Mouse (Mus musculus): ENCODE measurements around the gene Lrrc4. TPM values are rescaled to one million over a fixed set of nuclear protein-coding genes. Genes with fewer than 3 reads are reported as not detected.

Lrrc4 gene
- polyA plus RNA-seq, 1 experiment, result 0.83 TPM

DNA sequence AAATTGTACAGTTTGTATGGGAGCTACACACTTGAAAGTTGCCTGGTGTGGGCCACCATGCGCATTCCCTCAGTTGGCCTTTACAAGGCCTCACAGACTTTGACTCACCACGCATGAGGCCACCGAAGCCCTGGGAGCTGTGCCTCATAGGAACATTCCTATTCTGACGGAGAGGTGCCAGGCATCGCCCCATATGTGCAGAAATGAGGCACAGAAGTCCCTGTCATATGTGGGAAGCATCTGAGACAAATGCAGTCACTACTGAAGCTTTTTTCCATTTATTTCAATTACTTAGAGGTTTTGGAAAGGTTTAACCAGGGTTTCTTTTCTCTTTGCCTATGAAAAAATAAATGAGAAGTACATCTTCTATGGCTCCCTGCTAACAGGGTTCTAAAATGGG, 78.3 kb downstream of the Lrrc4 start:
- H3K4me3 ChIP-seq (ENCODE audit: insufficient read depth, low read depth, low read length), result no peak overlapping the region
- H3K4me1 ChIP-seq (ENCODE audit: control insufficient read depth, insufficient read depth, insufficient read length, low read length), result no peaks in the 10 kb centered on the region
- no peak overlapping the region for H3K27ac ChIP-seq (replicated peaks; ENCODE audit: low read depth, low read length)

DNA sequence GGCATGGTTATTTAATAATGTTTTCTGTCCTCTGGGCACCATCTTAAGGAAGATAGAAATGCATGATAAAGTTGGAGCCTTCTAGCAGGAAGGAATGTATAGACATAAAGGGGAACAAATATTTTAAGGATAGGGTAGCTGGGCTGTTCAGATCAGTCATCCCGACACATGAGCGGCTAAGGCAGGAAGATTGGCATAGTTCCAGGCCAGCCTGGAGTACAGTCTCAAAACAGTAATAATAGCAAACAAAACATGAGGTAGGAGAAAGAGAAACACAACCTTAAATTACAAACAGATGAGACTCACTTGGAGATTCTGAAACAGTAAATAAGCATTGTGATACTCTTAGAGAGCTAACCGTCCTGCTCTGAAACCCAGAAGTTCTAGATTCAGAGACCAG, 80.4 kb downstream of the Lrrc4 start:
- Histone ChIP-seq H3K4me1 (ENCODE audit: control insufficient read depth, insufficient read depth, insufficient read length, low read length) (no peaks in the 10 kb centered on the region), H3K4me3 (ENCODE audit: insufficient read depth, low read depth, low read length) (no peak overlapping the region), H3K27ac (replicated peaks; ENCODE audit: low read depth, low read length) (no peak overlapping the region)

- Histone ChIP-seq H3K4me1 (ENCODE audit: control insufficient read depth, insufficient read depth, insufficient read length, low read length) (no peaks in the 10 kb centered on the region), H3K27ac (replicated peaks; ENCODE audit: low read depth, low read length) (no peak overlapping the region), H3K4me3 (ENCODE audit: insufficient read depth, low read depth, low read length) (no peak overlapping the region)
Observed at GRCm38 (mm10) chr6:28749224-28749623, 82.3 kb downstream of the Lrrc4 start.

GRCm38 (mm10) chr6:28747931-28748670, 83.4 kb downstream of the Lrrc4 start:
- H3K27ac ChIP-seq (replicated peaks; ENCODE audit: low read depth, low read length), result no peak overlapping the region
- no peak overlapping the region for H3K4me3 ChIP-seq (ENCODE audit: insufficient read depth, low read depth, low read length)
- no peaks in the 10 kb centered on the region for H3K4me1 ChIP-seq (ENCODE audit: control insufficient read depth, insufficient read depth, insufficient read length, low read length)

DNA sequence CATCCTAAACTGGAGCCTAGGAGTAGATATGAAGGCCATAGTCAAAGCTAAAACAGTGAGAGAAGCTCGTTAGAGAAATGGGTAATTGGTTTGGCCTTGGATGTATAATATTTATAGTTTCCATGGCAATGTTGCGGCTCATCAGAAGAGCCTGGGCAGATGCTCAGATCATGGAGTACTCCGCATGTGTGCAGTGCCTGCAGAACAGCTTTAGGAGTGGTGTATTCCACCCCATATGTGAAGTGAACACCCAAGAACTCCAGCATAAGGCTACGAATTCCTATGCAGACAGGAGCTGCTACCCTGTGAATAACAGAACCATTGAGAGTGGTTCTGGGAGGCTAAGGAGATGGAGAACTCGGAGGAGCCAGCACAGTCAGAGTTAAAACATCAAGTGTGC, 84.5 kb downstream of the Lrrc4 start:
- Histone ChIP-seq H3K4me3 (ENCODE audit: insufficient read depth, low read depth, low read length) (no peak overlapping the region), H3K4me1 (ENCODE audit: control insufficient read depth, insufficient read depth, insufficient read length, low read length) (no peaks in the 10 kb centered on the region), H3K27ac (replicated peaks; ENCODE audit: low read depth, low read length) (no peak overlapping the region)

DNA sequence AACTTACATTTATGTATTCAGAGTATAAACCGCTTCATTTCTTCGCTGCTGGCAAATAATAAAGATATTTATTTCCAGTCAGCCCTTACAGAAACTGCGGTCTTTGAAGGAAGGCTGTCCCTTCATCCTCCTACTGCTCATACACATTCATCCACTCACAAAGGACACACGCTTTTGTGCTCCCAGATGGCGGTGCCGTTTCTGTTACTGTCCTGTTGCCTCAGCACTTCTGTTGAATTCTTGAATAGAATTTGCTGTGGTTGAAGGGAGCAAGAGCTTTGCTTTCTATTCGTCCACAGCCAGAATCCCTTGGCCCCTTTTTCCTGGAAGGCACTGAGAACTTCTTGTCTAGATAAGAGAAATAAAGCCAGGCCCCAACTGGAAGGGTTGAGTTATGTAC, 85.7 kb downstream of the Lrrc4 start:
- no peak overlapping the region for H3K27ac ChIP-seq (replicated peaks; ENCODE audit: low read depth, low read length)
- no peaks in the 10 kb centered on the region for H3K4me1 ChIP-seq (ENCODE audit: control insufficient read depth, insufficient read depth, insufficient read length, low read length)
- no peak overlapping the region for H3K4me3 ChIP-seq (ENCODE audit: insufficient read depth, low read depth, low read length)

DNA sequence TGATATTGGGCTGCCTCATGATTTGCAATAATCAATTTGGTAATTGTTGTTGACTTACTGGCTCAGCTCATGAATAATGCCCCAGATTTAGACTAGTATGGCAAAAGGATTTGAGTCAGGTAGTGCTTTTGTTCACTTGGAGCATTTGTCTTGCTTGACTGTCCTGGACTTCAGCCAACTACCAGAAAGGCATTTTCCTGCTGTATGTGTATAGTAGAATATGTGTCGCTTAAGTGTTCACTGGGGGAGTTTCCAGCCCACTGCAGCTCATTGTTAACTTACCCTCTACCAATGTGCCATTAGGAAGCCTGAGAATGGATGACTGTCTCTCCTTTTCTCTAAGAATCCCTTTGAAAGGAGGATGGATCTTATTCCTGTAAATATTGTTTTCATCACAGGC, 88.0 kb downstream of the Lrrc4 start:
- no peak overlapping the region for H3K27ac ChIP-seq (replicated peaks; ENCODE audit: low read depth, low read length)
- no peak overlapping the region for H3K4me3 ChIP-seq (ENCODE audit: insufficient read depth, low read depth, low read length)
- H3K4me1 ChIP-seq (ENCODE audit: control insufficient read depth, insufficient read depth, insufficient read length, low read length), result no peaks in the 10 kb centered on the region

DNA sequence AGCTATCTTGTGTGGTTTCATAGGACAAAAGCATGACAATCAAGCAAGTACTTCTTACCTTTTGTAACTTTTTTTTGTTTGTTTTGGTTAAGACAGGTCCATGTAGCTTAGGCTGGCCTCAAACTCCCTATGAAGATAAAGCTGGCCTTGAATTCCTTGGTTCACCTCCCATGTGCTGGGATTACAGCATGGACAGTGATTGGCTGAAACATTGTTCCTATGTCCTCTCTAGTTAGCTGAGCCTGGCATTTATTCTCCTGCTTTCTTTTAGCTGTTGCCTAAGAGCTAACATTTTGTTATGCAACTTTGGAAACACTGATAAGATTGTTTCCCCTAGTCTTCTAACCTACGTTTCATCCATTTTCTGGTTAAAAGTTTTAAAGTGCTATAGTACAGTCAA, 93.9 kb downstream of the Lrrc4 start:
- H3K4me3 ChIP-seq (ENCODE audit: insufficient read depth, low read depth, low read length), result no peak overlapping the region
- no peak overlapping the region for H3K27ac ChIP-seq (replicated peaks; ENCODE audit: low read depth, low read length)
- H3K4me1 ChIP-seq (ENCODE audit: control insufficient read depth, insufficient read depth, insufficient read length, low read length), result no peaks in the 10 kb centered on the region

DNA sequence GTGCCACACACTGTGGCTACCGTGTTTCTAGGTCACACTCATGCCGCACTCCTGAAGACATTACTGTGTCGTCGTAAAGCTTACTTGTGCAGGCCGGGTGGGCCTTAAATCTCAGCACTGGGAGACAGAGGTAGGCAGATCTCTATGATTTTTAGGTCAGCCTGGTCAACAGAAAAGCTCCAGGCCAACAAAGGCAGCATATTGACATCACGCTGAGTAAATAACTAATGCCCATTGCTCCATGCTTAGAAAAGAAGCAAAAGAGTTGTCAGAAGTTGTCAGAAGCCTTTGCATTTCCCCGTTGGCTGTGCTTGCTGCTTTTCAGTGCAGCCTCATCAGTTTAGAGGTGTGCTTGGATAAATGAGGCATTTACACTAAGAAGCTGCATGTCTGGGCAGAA, 94.9 kb downstream of the Lrrc4 start:
- Histone ChIP-seq H3K27ac (replicated peaks; ENCODE audit: low read depth, low read length) (no peak overlapping the region), H3K4me1 (ENCODE audit: control insufficient read depth, insufficient read depth, insufficient read length, low read length) (peaks cover 3% of the 10 kb centered on the region)

DNA sequence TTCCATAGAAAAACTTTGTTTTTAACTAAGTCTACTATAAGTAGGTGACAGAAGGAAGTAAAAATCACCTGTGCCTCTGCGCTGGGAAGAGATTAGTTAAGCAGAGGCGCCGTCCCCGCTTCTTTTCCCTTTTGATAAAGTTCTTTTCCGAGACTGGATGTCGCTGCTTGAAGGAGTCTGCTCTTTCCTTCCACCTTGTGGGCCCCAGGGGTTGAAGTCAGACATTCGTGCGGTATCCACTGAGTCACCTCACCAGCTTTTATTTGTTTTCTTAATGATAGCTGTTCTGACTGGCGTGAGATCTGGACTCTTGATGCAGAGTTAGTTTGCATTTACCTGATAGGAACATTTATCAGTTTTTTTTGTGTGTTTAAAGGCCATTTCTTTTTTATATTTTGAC, 96.4 kb downstream of the Lrrc4 start:
- H3K4me1 ChIP-seq (ENCODE audit: control insufficient read depth, insufficient read depth, insufficient read length, low read length), result peaks cover 3% of the 10 kb centered on the region
- no peak overlapping the region for H3K27ac ChIP-seq (replicated peaks; ENCODE audit: low read depth, low read length)
- no peak overlapping the region for H3K4me3 ChIP-seq (ENCODE audit: insufficient read depth, low read depth, low read length)

More for the DNA sequence above, 94.9 kb downstream of the Lrrc4 start:
- H3K4me3 ChIP-seq (ENCODE audit: insufficient read depth, low read depth, low read length), result no peak overlapping the region

DNA sequence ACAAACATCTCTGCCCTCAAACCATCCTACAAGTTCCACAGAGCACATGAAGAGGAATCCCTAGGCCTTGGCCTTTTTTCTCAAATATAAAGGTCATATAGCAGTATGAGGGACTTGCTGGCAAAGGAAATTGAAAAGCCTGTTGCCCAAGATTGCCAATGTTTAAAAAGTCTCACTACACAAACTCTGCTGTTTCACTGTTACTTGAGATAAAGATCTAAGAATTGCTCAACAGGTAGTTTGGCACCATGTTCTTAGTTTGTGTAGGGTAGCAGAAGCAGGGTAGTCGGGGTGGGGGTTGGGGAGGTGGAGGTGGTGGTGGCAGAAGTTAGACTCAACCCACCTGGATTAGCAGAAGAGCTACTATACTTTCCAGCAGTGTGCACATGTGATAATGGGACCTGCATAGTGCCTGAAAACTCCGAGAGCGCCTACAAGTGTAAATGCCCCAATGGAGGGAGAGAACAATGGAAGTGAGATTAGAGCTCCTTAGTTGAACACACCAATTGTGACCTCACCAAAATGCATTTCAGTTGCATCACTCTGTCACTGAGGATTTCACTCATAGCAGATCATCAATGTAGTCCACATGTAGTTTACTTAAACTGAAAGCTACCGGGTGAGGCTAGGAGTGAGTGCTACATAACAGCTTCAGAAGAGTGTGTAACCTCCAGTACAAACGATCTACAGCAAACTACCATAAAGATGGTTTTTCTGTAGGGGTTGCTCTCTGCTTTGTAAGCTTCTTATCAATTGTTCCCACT, 97.5 kb downstream of the Lrrc4 start:
- no peak overlapping the region for H3K27ac ChIP-seq (replicated peaks; ENCODE audit: low read depth, low read length)
- peaks cover 7% of the 10 kb centered on the region for H3K4me1 ChIP-seq (ENCODE audit: control insufficient read depth, insufficient read depth, insufficient read length, low read length)
- H3K4me3 ChIP-seq (ENCODE audit: insufficient read depth, low read depth, low read length), result no peak overlapping the region

DNA sequence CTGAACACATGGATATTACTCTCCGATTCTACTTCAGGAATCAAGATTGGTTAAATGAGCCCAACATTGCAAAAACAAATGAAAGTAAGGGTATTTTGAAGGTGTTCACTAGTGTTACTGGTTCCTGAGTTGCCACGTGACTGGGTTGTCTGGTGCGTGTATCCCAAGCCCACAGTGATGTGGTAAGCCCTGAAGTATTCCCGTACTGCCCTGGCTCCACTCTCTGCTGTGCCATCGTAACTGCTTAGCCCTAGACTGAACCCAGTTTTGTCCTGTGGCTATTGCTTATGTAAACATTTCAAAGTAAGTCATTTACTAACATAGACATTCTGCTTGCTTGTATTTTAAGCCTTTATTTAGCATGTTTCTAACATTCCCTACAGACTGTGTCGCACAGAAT, 100.3 kb downstream of the Lrrc4 start:
- Histone ChIP-seq H3K4me3 (ENCODE audit: insufficient read depth, low read depth, low read length) (no peak overlapping the region), H3K4me1 (ENCODE audit: control insufficient read depth, insufficient read depth, insufficient read length, low read length) (peaks cover 8% of the 10 kb centered on the region), H3K27ac (replicated peaks; ENCODE audit: low read depth, low read length) (no peak overlapping the region)

- Histone ChIP-seq H3K4me3 (ENCODE audit: insufficient read depth, low read depth, low read length) (no peak overlapping the region), H3K4me1 (ENCODE audit: control insufficient read depth, insufficient read depth, insufficient read length, low read length) (peaks cover 8% of the 10 kb centered on the region), H3K27ac (replicated peaks; ENCODE audit: low read depth, low read length) (no peak overlapping the region)
Observed at GRCm38 (mm10) chr6:28729649-28730048, 101.9 kb downstream of the Lrrc4 start.

DNA sequence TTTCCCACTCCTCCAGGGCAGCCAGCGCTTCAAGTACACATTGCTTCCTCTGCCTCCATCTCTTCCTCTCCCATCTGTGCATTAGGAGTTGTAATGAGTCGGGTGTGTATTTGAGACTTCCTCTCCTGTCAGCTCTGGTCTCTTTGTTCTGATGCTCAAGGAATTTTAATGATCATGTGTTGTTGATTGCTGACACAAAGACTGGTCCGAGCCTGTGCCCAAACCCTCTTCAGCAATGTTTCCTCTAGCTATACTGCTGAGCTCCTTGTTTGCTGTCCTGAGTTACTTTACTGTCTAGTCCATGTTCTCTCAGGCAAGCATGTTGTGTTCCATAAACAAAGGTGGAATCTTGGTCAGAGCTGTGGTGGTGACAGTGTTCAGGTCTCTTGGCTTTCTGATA, 102.3 kb downstream of the Lrrc4 start:
- H3K4me3 ChIP-seq (ENCODE audit: insufficient read depth, low read depth, low read length), result no peak overlapping the region
- no peak overlapping the region for H3K27ac ChIP-seq (replicated peaks; ENCODE audit: low read depth, low read length)
- peaks cover 8% of the 10 kb centered on the region for H3K4me1 ChIP-seq (ENCODE audit: control insufficient read depth, insufficient read depth, insufficient read length, low read length)

GRCm38 (mm10) chr6:28724776-28725175, 106.8 kb downstream of the Lrrc4 start:
- Histone ChIP-seq H3K4me1 (ENCODE audit: control insufficient read depth, insufficient read depth, insufficient read length, low read length) (peaks cover 7% of the 10 kb centered on the region; the same call in 1 of the 2 replicates), H3K27ac (replicated peaks; ENCODE audit: low read depth, low read length) (no peak overlapping the region), H3K4me3 (ENCODE audit: insufficient read depth, low read depth, low read length) (no peak overlapping the region)

- H3K27ac ChIP-seq (replicated peaks; ENCODE audit: low read depth, low read length), result no peak overlapping the region
- peaks cover 2% of the 10 kb centered on the region; the same call in 1 of the 2 replicates for H3K4me1 ChIP-seq (ENCODE audit: control insufficient read depth, insufficient read depth, insufficient read length, low read length)
- H3K4me3 ChIP-seq (ENCODE audit: insufficient read depth, low read depth, low read length), result no peak overlapping the region
Observed at GRCm38 (mm10) chr6:28723059-28723458, 108.5 kb downstream of the Lrrc4 start.

All from brown adipose tissue, adult 24 weeks (tissue).